Mouse (Mus musculus): ENCODE measurements around the gene Atp8b3. TPM values are rescaled to one million over a fixed set of nuclear protein-coding genes. Genes with fewer than 3 reads are reported as not detected.

Atp8b3 gene
- total and polyA plus RNA-seq, 3 experiments: 0.02 to 0.05 TPM; not detected in 1

DNA sequence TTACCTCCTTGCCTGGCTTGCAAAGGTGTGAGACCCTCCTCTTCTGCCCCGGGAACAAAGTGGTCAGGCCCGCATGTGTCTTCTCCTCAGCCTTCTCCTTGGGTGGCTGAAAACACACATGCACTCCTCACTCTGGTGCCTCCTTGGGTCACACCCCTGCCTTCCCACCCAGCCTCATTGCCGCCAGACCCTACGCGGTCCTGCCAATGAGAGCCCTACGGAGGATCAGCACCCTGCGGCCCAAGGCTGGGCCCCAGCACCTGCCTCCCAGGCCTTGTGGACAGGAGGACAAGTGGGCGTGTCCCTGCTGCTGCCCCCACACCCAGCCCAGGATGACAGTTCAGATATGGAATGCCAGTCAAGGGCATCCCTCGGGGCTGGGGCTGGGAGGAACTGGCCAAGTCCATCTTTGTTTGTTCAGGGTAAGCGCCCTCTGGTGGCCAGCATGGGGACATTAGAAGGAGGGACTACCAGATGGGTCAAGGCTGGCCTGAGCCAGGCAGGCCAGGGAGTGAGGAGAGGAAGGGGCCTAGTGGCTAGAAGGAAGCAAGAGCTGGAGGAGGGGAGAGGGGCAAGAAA is 9.6 kb upstream of the Atp8b3 start:
- H3K4me1 ChIP-seq (ENCODE audit: insufficient read depth, low read depth, low read length): peaks cover 40% of the 10 kb centered on the region
- TF ChIP-seq CTCF (IDR thresholded peaks at IDR 0.05; ENCODE audit: low read depth, low read length): peak; percentile 56
- TF ChIP-seq TAL1 (conservative IDR thresholded peaks at IDR 0.05; ENCODE audit: low read depth, low read length): no peak
- peak overlapping the region; percentile 30; the same call in 1 of the 2 replicates for H3K4me3 ChIP-seq (ENCODE audit: low read depth, low read length)
- H3K27me3 ChIP-seq (ENCODE audit: insufficient read depth, low read length): no peaks in the 10 kb centered on the region
- H3K9me3 ChIP-seq (replicated peaks): no peaks in the 10 kb centered on the region
- DNase-seq (ENCODE audit: low spot score): peak; percentile 71
- peaks cover 98% of the 10 kb centered on the region for H3K36me3 ChIP-seq (replicated peaks)
- ATAC-seq (ENCODE audit: extremely low read depth, insufficient number of reproducible peaks, low FRiP score, poor library complexity, severe bottlenecking): no peak

DNA sequence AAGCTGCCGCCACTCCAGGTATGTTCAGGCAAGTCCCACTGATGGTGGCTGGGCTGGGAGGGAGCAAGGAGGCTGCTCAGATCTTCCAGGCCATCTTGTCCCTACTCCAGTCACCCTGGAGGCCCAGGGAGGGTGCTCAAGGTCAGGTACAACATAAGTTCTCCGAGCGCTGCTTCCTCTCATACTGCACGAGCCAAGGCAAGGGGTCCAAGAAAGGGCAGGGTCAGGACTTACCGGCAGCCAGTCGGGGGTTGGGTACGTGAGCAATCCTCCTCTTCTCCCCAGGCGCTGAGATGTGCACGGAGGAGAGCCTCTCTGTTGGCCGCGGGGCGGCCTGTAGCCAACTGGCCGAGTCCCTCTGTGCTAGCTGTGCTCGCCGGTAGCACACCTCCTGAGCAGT is 8.6 kb upstream of the Atp8b3 start:
- no peak overlapping the region for H3K4me3 ChIP-seq (ENCODE audit: low read depth, low read length)
- no peak for TF ChIP-seq TAL1 (conservative IDR thresholded peaks at IDR 0.05; ENCODE audit: low read depth, low read length)
- no peak for TF ChIP-seq GATA1 (IDR thresholded peaks at IDR 0.05; ENCODE audit: borderline replicate concordance, low read length)
- no peak for TF ChIP-seq POLR2AphosphoS5 (IDR thresholded peaks at IDR 0.05; ENCODE audit: insufficient replicate concordance, low read depth, low read length)
- no peak for TF ChIP-seq GATA2 (IDR thresholded peaks at IDR 0.05; ENCODE audit: borderline replicate concordance, low read depth, low read length)
- TF ChIP-seq CTCF (IDR thresholded peaks at IDR 0.05; ENCODE audit: low read depth, low read length): no peak
- ATAC-seq (ENCODE audit: extremely low read depth, insufficient number of reproducible peaks, low FRiP score, poor library complexity, severe bottlenecking) (no peak), DNase-seq (ENCODE audit: low spot score) (no peak)
- no peaks in the 10 kb centered on the region for H3K9me3 ChIP-seq (replicated peaks)
- no peaks in the 10 kb centered on the region for H3K27me3 ChIP-seq (ENCODE audit: insufficient read depth, low read length)
- H3K4me1 ChIP-seq (ENCODE audit: insufficient read depth, low read depth, low read length): peaks cover 32% of the 10 kb centered on the region
- peaks cover 98% of the 10 kb centered on the region for H3K36me3 ChIP-seq (replicated peaks)

DNA sequence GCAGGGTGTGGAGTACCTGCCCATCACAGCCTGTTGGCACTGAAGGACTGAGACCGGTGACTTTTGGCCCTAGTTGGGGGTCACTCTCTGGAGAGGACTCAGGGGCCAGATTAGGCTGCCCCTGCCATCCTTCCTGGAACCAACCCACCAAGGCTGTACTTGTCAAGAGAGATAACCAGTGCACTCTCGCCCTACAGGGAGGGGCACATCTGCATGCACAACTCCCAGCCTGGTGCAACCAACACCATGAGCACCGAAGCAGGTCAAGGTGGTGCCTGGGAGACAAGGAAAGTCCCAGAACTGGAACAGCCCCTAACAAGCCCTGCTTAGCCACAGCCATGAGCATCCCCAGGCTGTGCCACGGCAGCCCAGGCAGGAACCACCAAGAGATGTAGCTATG is 8.0 kb upstream of the Atp8b3 start:
- H3K27me3 ChIP-seq (ENCODE audit: insufficient read depth, low read length): no peaks in the 10 kb centered on the region
- DNase-seq (ENCODE audit: low spot score): no peak
- H3K36me3 ChIP-seq (replicated peaks): peaks cover 98% of the 10 kb centered on the region
- H3K4me1 ChIP-seq (ENCODE audit: insufficient read depth, low read depth, low read length): peaks cover 28% of the 10 kb centered on the region
- ATAC-seq (ENCODE audit: extremely low read depth, insufficient number of reproducible peaks, low FRiP score, poor library complexity, severe bottlenecking): no peak
- H3K4me3 ChIP-seq (ENCODE audit: low read depth, low read length): no peak overlapping the region
- TF ChIP-seq GATA2 (IDR thresholded peaks at IDR 0.05; ENCODE audit: borderline replicate concordance, low read depth, low read length) (no peak), GATA1 (IDR thresholded peaks at IDR 0.05; ENCODE audit: borderline replicate concordance, low read length) (no peak), CTCF (IDR thresholded peaks at IDR 0.05; ENCODE audit: low read depth, low read length) (no peak), TAL1 (conservative IDR thresholded peaks at IDR 0.05; ENCODE audit: low read depth, low read length) (no peak)
- H3K9me3 ChIP-seq (replicated peaks): no peaks in the 10 kb centered on the region

DNA sequence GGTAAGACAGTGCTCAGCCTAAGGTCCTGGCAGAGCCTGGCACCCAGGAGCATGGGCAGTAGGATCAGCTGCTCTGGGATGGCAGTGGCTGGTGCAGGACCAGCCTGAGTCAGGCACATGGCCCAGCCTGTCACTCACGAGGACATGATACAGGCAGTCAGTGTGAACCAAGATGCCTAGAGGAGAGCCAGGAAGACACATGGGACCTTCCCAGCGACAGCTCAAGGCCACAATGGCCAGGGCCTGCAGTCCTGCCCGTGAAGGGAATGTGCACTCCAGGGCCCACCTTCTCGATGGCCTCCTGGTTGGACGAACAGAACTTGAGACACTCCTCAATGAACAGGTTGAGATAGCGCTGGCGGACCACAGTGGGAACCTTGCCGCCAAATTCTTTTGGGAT is 6.7 kb upstream of the Atp8b3 start:
- Histone ChIP-seq H3K27me3 (ENCODE audit: insufficient read depth, low read length) (no peaks in the 10 kb centered on the region), H3K4me3 (ENCODE audit: low read depth, low read length) (peak overlapping the region; percentile 13; the same call in 1 of the 2 replicates), H3K4me1 (ENCODE audit: insufficient read depth, low read depth, low read length) (peaks cover 26% of the 10 kb centered on the region), H3K9me3 (replicated peaks) (no peaks in the 10 kb centered on the region), H3K36me3 (replicated peaks) (peaks cover 100% of the 10 kb centered on the region)
- TF ChIP-seq CTCF (IDR thresholded peaks at IDR 0.05; ENCODE audit: low read depth, low read length): no peak
- TF ChIP-seq GATA1 (IDR thresholded peaks at IDR 0.05; ENCODE audit: borderline replicate concordance, low read length): no peak
- TF ChIP-seq TAL1 (conservative IDR thresholded peaks at IDR 0.05; ENCODE audit: low read depth, low read length): no peak
- TF ChIP-seq POLR2AphosphoS5 (IDR thresholded peaks at IDR 0.05; ENCODE audit: insufficient replicate concordance, low read depth, low read length): no peak
- TF ChIP-seq GATA2 (IDR thresholded peaks at IDR 0.05; ENCODE audit: borderline replicate concordance, low read depth, low read length): no peak
- ATAC-seq (ENCODE audit: extremely low read depth, insufficient number of reproducible peaks, low FRiP score, poor library complexity, severe bottlenecking) (no peak), DNase-seq (ENCODE audit: low spot score) (no peak)

DNA sequence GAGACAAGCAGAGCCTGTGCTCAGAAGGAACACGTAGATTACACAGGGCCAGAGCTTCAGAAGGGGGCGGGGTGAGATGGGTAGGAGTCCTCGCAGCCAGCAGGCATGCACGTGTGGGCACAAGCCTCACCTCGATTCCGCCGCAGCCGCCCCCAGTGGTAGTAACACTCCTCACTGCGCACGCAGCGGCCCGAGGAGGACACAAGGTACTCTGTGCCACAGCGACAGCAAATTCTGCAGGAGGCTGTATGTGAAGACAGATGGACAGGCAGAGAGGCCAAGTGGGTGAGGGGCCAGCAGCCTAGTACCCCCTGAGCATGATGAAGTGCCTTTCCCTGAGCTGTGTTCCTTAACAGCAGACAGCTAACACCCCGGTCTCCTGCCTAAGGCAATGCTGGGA is 4.9 kb upstream of the Atp8b3 start:
- peaks cover 88% of the 10 kb centered on the region for H3K36me3 ChIP-seq (replicated peaks)
- TF ChIP-seq POLR2AphosphoS5 (IDR thresholded peaks at IDR 0.05; ENCODE audit: insufficient replicate concordance, low read depth, low read length): no peak
- TF ChIP-seq GATA1 (IDR thresholded peaks at IDR 0.05; ENCODE audit: borderline replicate concordance, low read length): no peak
- no peak for TF ChIP-seq CTCF (IDR thresholded peaks at IDR 0.05; ENCODE audit: low read depth, low read length)
- no peak for TF ChIP-seq GATA2 (IDR thresholded peaks at IDR 0.05; ENCODE audit: borderline replicate concordance, low read depth, low read length)
- no peak for TF ChIP-seq TAL1 (conservative IDR thresholded peaks at IDR 0.05; ENCODE audit: low read depth, low read length)
- H3K27me3 ChIP-seq (ENCODE audit: insufficient read depth, low read length): peaks cover under 1% of the 10 kb centered on the region; the same call in 1 of the 2 replicates
- peaks cover 39% of the 10 kb centered on the region for H3K4me1 ChIP-seq (ENCODE audit: insufficient read depth, low read depth, low read length)
- H3K9me3 ChIP-seq (replicated peaks): no peaks in the 10 kb centered on the region
- H3K4me3 ChIP-seq (ENCODE audit: low read depth, low read length): no peak overlapping the region
- ATAC-seq (ENCODE audit: extremely low read depth, insufficient number of reproducible peaks, low FRiP score, poor library complexity, severe bottlenecking) (no peak), DNase-seq (ENCODE audit: low spot score) (no peak)

DNA sequence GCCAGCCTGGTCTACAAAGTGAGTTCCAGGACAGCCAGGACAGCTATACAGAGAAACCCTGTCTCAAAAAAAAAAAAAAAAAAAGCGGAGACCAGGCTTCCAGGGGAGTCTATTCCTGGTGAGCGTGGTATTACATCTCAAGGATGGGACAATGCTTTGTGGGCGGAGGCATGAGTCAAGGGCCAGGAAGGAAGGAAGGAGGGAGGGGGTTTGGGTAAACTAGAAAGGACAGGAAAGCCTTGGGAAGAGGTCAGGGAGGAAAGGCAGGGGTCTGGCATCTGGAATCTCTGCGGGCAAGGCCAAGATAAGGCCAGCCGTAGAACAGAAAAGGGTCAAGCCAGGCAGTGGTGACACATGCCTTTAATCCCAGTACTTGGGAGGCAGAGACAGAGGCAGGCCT is 569 bp upstream of the Atp8b3 start:
- DNase-seq (ENCODE audit: low spot score): no peak
- TF ChIP-seq GATA2 (IDR thresholded peaks at IDR 0.05; ENCODE audit: borderline replicate concordance, low read depth, low read length) (no peak), CTCF (IDR thresholded peaks at IDR 0.05; ENCODE audit: low read depth, low read length) (no peak), GATA1 (IDR thresholded peaks at IDR 0.05; ENCODE audit: borderline replicate concordance, low read length) (no peak), POLR2AphosphoS5 (IDR thresholded peaks at IDR 0.05; ENCODE audit: insufficient replicate concordance, low read depth, low read length) (no peak), TAL1 (conservative IDR thresholded peaks at IDR 0.05; ENCODE audit: low read depth, low read length) (no peak)
- Histone ChIP-seq H3K27me3 (ENCODE audit: insufficient read depth, low read length) (peaks cover 28% of the 10 kb centered on the region), H3K9me3 (replicated peaks) (no peaks in the 10 kb centered on the region), H3K4me1 (ENCODE audit: insufficient read depth, low read depth, low read length) (peaks cover 53% of the 10 kb centered on the region), H3K36me3 (replicated peaks) (peaks cover 44% of the 10 kb centered on the region), H3K4me3 (ENCODE audit: low read depth, low read length) (no peak overlapping the region)
- ATAC-seq (ENCODE audit: extremely low read depth, insufficient number of reproducible peaks, low FRiP score, poor library complexity, severe bottlenecking): no peak
